Mouse (Mus musculus) lung, adult 2 months (tissue): ENCODE results near the gene Rab11fip4.

Experiments used
- CTCF ChIP-seq: fragments of 200-500 bp; IDR thresholded peaks from 2 replicates; pipeline ENCODE4 v1.5.1; 2011; ENCODE audit warnings: mild to moderate bottlenecking, low read length, control low read depth; ENCODE audit not compliant: insufficient read depth
- POLR2A ChIP-seq: fragments of 200-500 bp; IDR thresholded peaks from 2 replicates; pipeline ENCODE4 v1.6.1; 2011; ENCODE audit warnings: low read depth, mild to moderate bottlenecking, control low read depth, low read length, borderline replicate concordance; ENCODE audit errors: extremely low read depth

DNA sequence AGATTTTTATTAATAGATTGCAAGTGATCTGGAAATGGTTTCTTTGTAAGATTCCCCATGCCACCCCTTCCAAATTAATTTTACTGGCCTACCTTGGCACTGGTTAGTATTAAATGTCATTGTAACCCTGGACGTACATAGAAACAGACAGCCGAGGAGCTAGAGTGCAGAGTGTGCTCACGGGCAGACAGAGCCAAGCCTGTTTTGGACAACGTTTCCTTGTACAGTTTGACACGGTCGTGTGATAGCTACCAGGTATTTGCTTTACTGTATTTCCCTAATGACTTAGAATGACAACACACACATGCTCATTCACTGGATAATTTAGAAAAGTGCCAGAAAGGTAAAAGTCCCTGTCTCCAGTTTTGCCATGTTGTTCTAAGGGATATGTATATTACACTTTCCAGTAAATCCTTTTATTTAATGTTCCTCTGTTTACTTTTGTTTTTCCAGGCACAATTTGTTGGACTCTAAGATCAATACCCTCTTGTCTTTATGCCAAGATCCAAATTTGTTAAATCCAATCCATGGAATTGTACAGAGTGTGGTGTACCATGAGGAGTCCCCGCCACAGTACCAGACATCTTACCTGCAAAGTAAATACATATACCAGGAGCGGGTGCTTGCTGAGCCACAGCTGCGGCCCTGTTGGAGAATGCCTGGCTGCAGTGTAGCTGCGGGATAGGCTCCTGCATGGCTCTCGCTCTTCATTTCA lies 22.7 kb upstream of the Rab11fip4 start:
- TF ChIP-seq CTCF (no peak), POLR2A (no peak)
